Mouse (Mus musculus): Measurements from ENCODE around the gene Best3. TPM values are rescaled to one million over a fixed set of nuclear protein-coding genes. Genes with fewer than 3 reads are reported as not detected.

Gene Best3
- total and polyA plus RNA-seq, 3 experiments = 3.2 to 5.9 (median 5.8) TPM

GRCm38 (mm10) chr10:116966065-116966464 lies 20.0 kb upstream of the Best3 start:
- DNase-seq = peak in 1 of 2 experiments; percentile 46
- no peaks in the 10 kb centered on the region for H3K36me3 ChIP-seq (ENCODE audit: control insufficient read depth, insufficient read depth, low read length)
- no peaks in the 10 kb centered on the region for H3K27me3 ChIP-seq (ENCODE audit: control insufficient read depth, insufficient read depth, low read length)
- 65% methylated on average over 6 of the region's 6 CpGs for WGBS
- intact Hi-C loops (cut with DNase I) = no loop called here
- no peak overlapping the region for H3K9ac ChIP-seq (ENCODE audit: low read depth, low read length)
- H3K4me1 ChIP-seq (ENCODE audit: control insufficient read depth, insufficient read depth, low read length) = no peaks in the 10 kb centered on the region
- no peak overlapping the region for H3K4me3 ChIP-seq
- no peak overlapping the region for H3K27ac ChIP-seq
- no peaks in the 10 kb centered on the region for H3K79me2 ChIP-seq (replicated peaks; ENCODE audit: control insufficient read depth, insufficient read depth, low read length)
- TF ChIP-seq POLR2A (IDR thresholded peaks at IDR 0.05; ENCODE audit: insufficient read depth, low read depth, low read length) (no peak), CTCF (IDR thresholded peaks at IDR 0.05) (no peak), EP300 (IDR thresholded peaks at IDR 0.05; ENCODE audit: insufficient read depth, low read depth, low read length) (no peak)

- Histone ChIP-seq H3K4me1 (ENCODE audit: control insufficient read depth, insufficient read depth, low read length) (no peaks in the 10 kb centered on the region), H3K9ac (ENCODE audit: low read depth, low read length) (no peak overlapping the region), H3K27ac (no peak overlapping the region), H3K36me3 (ENCODE audit: control insufficient read depth, insufficient read depth, low read length) (no peaks in the 10 kb centered on the region), H3K4me3 (no peak overlapping the region), H3K79me2 (replicated peaks; ENCODE audit: control insufficient read depth, insufficient read depth, low read length) (no peaks in the 10 kb centered on the region), H3K27me3 (ENCODE audit: control insufficient read depth, insufficient read depth, low read length) (no peaks in the 10 kb centered on the region)
- TF ChIP-seq CTCF (IDR thresholded peaks at IDR 0.05) (no peak), POLR2A (IDR thresholded peaks at IDR 0.05; ENCODE audit: insufficient read depth, low read depth, low read length) (no peak), EP300 (IDR thresholded peaks at IDR 0.05; ENCODE audit: insufficient read depth, low read depth, low read length) (no peak)
- no peak for DNase-seq
- 42% methylated on average over 4 of the region's 4 CpGs for WGBS
- intact Hi-C loops (cut with DNase I) = no loop called here
Measured at GRCm38 (mm10) chr10:116968741-116969140, 17.4 kb upstream of the Best3 start.

- intact Hi-C loops (cut with DNase I) = no loop called here
- H3K27ac ChIP-seq = no peak within 1 kb of the TSS
- H3K9ac ChIP-seq (ENCODE audit: low read depth, low read length) = no peak within 1 kb of the TSS
- no peak within 1 kb of the TSS for H3K4me3 ChIP-seq
- no peaks in the 10 kb centered on the region for H3K36me3 ChIP-seq (ENCODE audit: control insufficient read depth, insufficient read depth, low read length)
- DNase-seq = no peak
- H3K4me1 ChIP-seq (ENCODE audit: control insufficient read depth, insufficient read depth, low read length) = no peaks in the 10 kb centered on the region
- H3K79me2 ChIP-seq (replicated peaks; ENCODE audit: control insufficient read depth, insufficient read depth, low read length) = no peaks in the 10 kb centered on the region
- H3K27me3 ChIP-seq (ENCODE audit: control insufficient read depth, insufficient read depth, low read length) = no peaks in the 10 kb centered on the region
- WGBS = 94% methylated on average over 6 of the region's 6 CpGs
- TF ChIP-seq POLR2A (IDR thresholded peaks at IDR 0.05; ENCODE audit: insufficient read depth, low read depth, low read length) (no peak), CTCF (IDR thresholded peaks at IDR 0.05) (no peak), EP300 (IDR thresholded peaks at IDR 0.05; ENCODE audit: insufficient read depth, low read depth, low read length) (no peak)
Measured at GRCm38 (mm10) chr10:116972509-116972908, 13.6 kb upstream of the Best3 start, which contains the start of gene Gm10271. Gene Gm10271, minus strand, starts transcription at chr10:116972609.

DNA sequence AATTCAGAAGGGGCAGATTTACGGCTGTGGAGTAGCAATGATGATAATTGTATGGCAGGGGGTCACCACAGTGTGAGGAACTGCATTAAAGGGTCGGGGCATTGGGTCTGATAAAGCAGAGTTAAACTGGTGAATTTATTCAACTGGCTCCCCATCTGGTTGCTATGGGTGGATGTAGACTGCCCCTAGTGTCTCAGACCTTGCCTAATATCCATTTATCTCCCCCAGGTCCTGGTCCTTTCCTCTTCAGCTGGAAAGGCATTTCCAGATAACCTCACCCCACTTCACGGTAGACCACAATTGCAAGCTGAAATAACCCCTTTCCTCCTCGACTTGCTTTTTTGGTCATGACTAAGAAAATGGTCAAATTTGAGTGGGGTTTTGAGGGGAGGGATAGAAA lies 8.7 kb upstream of the Best3 start:
- no peak overlapping the region for H3K4me3 ChIP-seq
- no peak overlapping the region for H3K9ac ChIP-seq (ENCODE audit: low read depth, low read length)
- H3K79me2 ChIP-seq (replicated peaks; ENCODE audit: control insufficient read depth, insufficient read depth, low read length) = no peaks in the 10 kb centered on the region
- DNase-seq = no peak
- WGBS = 53% methylated on average over 4 of the region's 4 CpGs
- intact Hi-C loops (cut with DNase I) = no loop called here
- H3K27ac ChIP-seq = no peak overlapping the region
- H3K36me3 ChIP-seq (ENCODE audit: control insufficient read depth, insufficient read depth, low read length) = no peaks in the 10 kb centered on the region
- no peak for TF ChIP-seq POLR2A (IDR thresholded peaks at IDR 0.05; ENCODE audit: insufficient read depth, low read depth, low read length)
- no peak for TF ChIP-seq EP300 (IDR thresholded peaks at IDR 0.05; ENCODE audit: insufficient read depth, low read depth, low read length)
- no peak for TF ChIP-seq CTCF (IDR thresholded peaks at IDR 0.05)
- no peaks in the 10 kb centered on the region for H3K4me1 ChIP-seq (ENCODE audit: control insufficient read depth, insufficient read depth, low read length)
- no peaks in the 10 kb centered on the region for H3K27me3 ChIP-seq (ENCODE audit: control insufficient read depth, insufficient read depth, low read length)

DNA sequence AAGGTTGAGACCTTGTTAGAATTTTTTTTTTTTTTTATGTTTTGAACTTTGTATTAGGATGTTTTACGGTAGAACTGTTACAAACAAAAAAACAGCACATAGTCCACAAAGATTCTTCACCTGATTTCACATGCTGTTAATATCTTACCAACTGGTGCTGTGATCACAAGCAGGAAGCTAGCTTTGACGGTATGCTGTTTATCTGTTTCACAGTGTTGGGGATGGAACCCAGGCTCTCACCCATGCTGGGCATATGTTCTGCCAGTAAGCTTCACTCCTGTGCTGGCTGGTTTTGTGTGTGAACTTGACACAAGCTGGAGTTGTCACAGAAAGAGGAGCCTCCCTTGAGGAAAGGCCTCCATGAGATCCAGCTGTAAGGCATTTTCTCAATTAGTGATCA lies 8.3 kb upstream of the Best3 start:
- intact Hi-C loops (cut with DNase I) = no loop called here
- H3K9ac ChIP-seq (ENCODE audit: low read depth, low read length) = no peak overlapping the region
- no peaks in the 10 kb centered on the region for H3K27me3 ChIP-seq (ENCODE audit: control insufficient read depth, insufficient read depth, low read length)
- no peaks in the 10 kb centered on the region for H3K79me2 ChIP-seq (replicated peaks; ENCODE audit: control insufficient read depth, insufficient read depth, low read length)
- TF ChIP-seq POLR2A (IDR thresholded peaks at IDR 0.05; ENCODE audit: insufficient read depth, low read depth, low read length) (no peak), CTCF (IDR thresholded peaks at IDR 0.05) (no peak), EP300 (IDR thresholded peaks at IDR 0.05; ENCODE audit: insufficient read depth, low read depth, low read length) (no peak)
- H3K36me3 ChIP-seq (ENCODE audit: control insufficient read depth, insufficient read depth, low read length) = no peaks in the 10 kb centered on the region
- H3K4me3 ChIP-seq = no peak overlapping the region
- no peaks in the 10 kb centered on the region for H3K4me1 ChIP-seq (ENCODE audit: control insufficient read depth, insufficient read depth, low read length)
- no peak overlapping the region for H3K27ac ChIP-seq
- no peak for DNase-seq
- 86% methylated on average over 2 of the region's 2 CpGs for WGBS

DNA sequence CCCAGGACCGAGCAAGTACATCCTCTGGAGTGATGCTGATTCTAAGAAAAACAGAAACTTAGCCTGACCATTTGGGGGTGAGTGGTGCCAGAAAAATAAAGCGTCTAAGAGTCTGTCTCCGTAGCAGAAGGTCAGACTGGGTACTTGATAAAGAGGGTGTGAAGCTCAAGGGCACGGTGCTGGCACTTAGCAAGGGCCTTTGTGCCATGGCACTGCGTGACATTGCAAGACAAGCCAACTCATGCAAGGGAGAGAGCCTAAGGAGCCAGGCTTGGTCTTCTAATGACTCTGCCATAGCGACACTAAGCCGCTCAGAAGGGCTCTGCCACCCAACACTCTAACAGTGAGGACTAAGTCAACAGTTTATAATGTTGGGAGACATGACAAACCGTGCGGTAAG lies 7.3 kb upstream of the Best3 start:
- H3K27me3 ChIP-seq (ENCODE audit: control insufficient read depth, insufficient read depth, low read length) = no peaks in the 10 kb centered on the region
- H3K4me3 ChIP-seq = no peak overlapping the region
- no peak overlapping the region for H3K9ac ChIP-seq (ENCODE audit: low read depth, low read length)
- intact Hi-C loops (cut with DNase I) = no loop called here
- peak in 1 of 2 experiments; percentile 39 for DNase-seq
- TF ChIP-seq POLR2A (IDR thresholded peaks at IDR 0.05; ENCODE audit: insufficient read depth, low read depth, low read length) = no peak
- no peak for TF ChIP-seq EP300 (IDR thresholded peaks at IDR 0.05; ENCODE audit: insufficient read depth, low read depth, low read length)
- no peak for TF ChIP-seq CTCF (IDR thresholded peaks at IDR 0.05)
- H3K79me2 ChIP-seq (replicated peaks; ENCODE audit: control insufficient read depth, insufficient read depth, low read length) = no peaks in the 10 kb centered on the region
- no peak overlapping the region for H3K27ac ChIP-seq
- H3K4me1 ChIP-seq (ENCODE audit: control insufficient read depth, insufficient read depth, low read length) = no peaks in the 10 kb centered on the region
- WGBS = 68% methylated on average over 9 of the region's 9 CpGs
- H3K36me3 ChIP-seq (ENCODE audit: control insufficient read depth, insufficient read depth, low read length) = no peaks in the 10 kb centered on the region

Data from heart, adult 2 months (tissue).